Mouse (Mus musculus): Measurements from ENCODE around the gene Gm45234. TPM values are rescaled to one million over a fixed set of nuclear protein-coding genes. Genes with fewer than 3 reads are reported as not detected.

The Gm45234 gene
- polyA plus RNA-seq, 1 experiment from 2014 or later = not detected

- Histone ChIP-seq H3K27me3 (ENCODE audit: insufficient read depth, low read length) (no peaks in the 10 kb centered on the region), H3K36me3 (ENCODE audit: insufficient read depth, low read length) (peaks cover 8% of the 10 kb centered on the region; the same call in 1 of the 2 replicates), H3K4me2 (ENCODE audit: low read length) (peak within 1 kb of the TSS; percentile 28), H3K4me1 (replicated peaks; ENCODE audit: insufficient read depth, low read length) (0 out of 2 replicates have a peak, but pooled peaks cover 8% of the 10 kb centered on the region), H3K9ac (ENCODE audit: low read depth, low read length) (peak within 1 kb of the TSS; percentile 38; the same call in 1 of the 2 replicates), H3K27ac (peak within 1 kb of the TSS; percentile 68), H3K9me3 (replicated peaks; ENCODE audit: low read length) (no peaks in the 10 kb centered on the region), H3K4me3 (replicated peaks; ENCODE audit: low read depth, low read length) (peak within 1 kb of the TSS; percentile 15; the same call in 1 of the 2 replicates)
- TF ChIP-seq CTCF (IDR thresholded peaks at IDR 0.05; ENCODE audit: low read depth) = peak; percentile 17; the same call in 1 of the 2 replicates
- peak; percentile 86 for DNase-seq (ENCODE audit: low spot score)
- WGBS = 22% methylated on average over 15 of the region's 15 CpGs
- ATAC-seq (replicated peaks; ENCODE audit: low FRiP score, low read depth) = peak; percentile 77
These were observed 17.3 kb downstream of the Gm45234 start, which contains the start of gene Ptpn6 for GRCm38 (mm10) chr6:124738511-124739023. Gene Ptpn6, minus strand, starts transcription at chr6:124738714.

GRCm38 (mm10) chr6:124737040-124737439 lies 18.8 kb downstream of the Gm45234 start:
- Histone ChIP-seq H3K9me3 (replicated peaks; ENCODE audit: low read length) (no peaks in the 10 kb centered on the region), H3K9ac (ENCODE audit: low read depth, low read length) (no peak overlapping the region), H3K4me2 (ENCODE audit: low read length) (no peak overlapping the region), H3K27me3 (ENCODE audit: insufficient read depth, low read length) (no peaks in the 10 kb centered on the region), H3K27ac (no peak overlapping the region), H3K36me3 (ENCODE audit: insufficient read depth, low read length) (no peaks in the 10 kb centered on the region), H3K4me3 (replicated peaks; ENCODE audit: low read depth, low read length) (no peak overlapping the region), H3K4me1 (replicated peaks; ENCODE audit: insufficient read depth, low read length) (0 out of 2 replicates have a peak, but pooled peaks cover 12% of the 10 kb centered on the region)
- ATAC-seq (replicated peaks; ENCODE audit: low FRiP score, low read depth) (no peak), DNase-seq (ENCODE audit: low spot score) (no peak)
- TF ChIP-seq CTCF (IDR thresholded peaks at IDR 0.05; ENCODE audit: low read depth) = no peak
- WGBS = 88% methylated on average over 11 of the region's 11 CpGs

- no peaks in the 10 kb centered on the region for H3K9me3 ChIP-seq (replicated peaks; ENCODE audit: low read length)
- WGBS = 87% methylated on average over 3 of the region's 3 CpGs
- H3K9ac ChIP-seq (ENCODE audit: low read depth, low read length) = no peak overlapping the region
- H3K27me3 ChIP-seq (ENCODE audit: insufficient read depth, low read length) = no peaks in the 10 kb centered on the region
- ATAC-seq (replicated peaks; ENCODE audit: low FRiP score, low read depth) (no peak), DNase-seq (ENCODE audit: low spot score) (no peak)
- H3K4me2 ChIP-seq (ENCODE audit: low read length) = no peak overlapping the region
- no peaks in the 10 kb centered on the region for H3K36me3 ChIP-seq (ENCODE audit: insufficient read depth, low read length)
- no peak overlapping the region for H3K27ac ChIP-seq
- 0 out of 2 replicates have a peak, but pooled peaks cover 11% of the 10 kb centered on the region for H3K4me1 ChIP-seq (replicated peaks; ENCODE audit: insufficient read depth, low read length)
- no peak for TF ChIP-seq CTCF (IDR thresholded peaks at IDR 0.05; ENCODE audit: low read depth)
- no peak overlapping the region for H3K4me3 ChIP-seq (replicated peaks; ENCODE audit: low read depth, low read length)
These were observed 21.4 kb downstream of the Gm45234 start for GRCm38 (mm10) chr6:124734417-124734816.

GRCm38 (mm10) chr6:124732476-124733370 lies 23.1 kb downstream of the Gm45234 start:
- Histone ChIP-seq H3K36me3 (ENCODE audit: insufficient read depth, low read length) (no peaks in the 10 kb centered on the region), H3K4me1 (replicated peaks; ENCODE audit: insufficient read depth, low read length) (0 out of 2 replicates have a peak, but pooled peaks cover 3% of the 10 kb centered on the region), H3K27me3 (ENCODE audit: insufficient read depth, low read length) (no peaks in the 10 kb centered on the region), H3K4me3 (replicated peaks; ENCODE audit: low read depth, low read length) (no peak overlapping the region), H3K4me2 (ENCODE audit: low read length) (no peak overlapping the region), H3K9me3 (replicated peaks; ENCODE audit: low read length) (no peaks in the 10 kb centered on the region), H3K27ac (no peak overlapping the region), H3K9ac (ENCODE audit: low read depth, low read length) (no peak overlapping the region)
- ATAC-seq (replicated peaks; ENCODE audit: low FRiP score, low read depth) (peak; percentile 44), DNase-seq (ENCODE audit: low spot score) (peak; percentile 51)
- WGBS = 45% methylated on average over 19 of the region's 19 CpGs
- no peak for TF ChIP-seq CTCF (IDR thresholded peaks at IDR 0.05; ENCODE audit: low read depth)

- Histone ChIP-seq H3K36me3 (ENCODE audit: insufficient read depth, low read length) (no peaks in the 10 kb centered on the region), H3K4me1 (replicated peaks; ENCODE audit: insufficient read depth, low read length) (0 out of 2 replicates have a peak, but pooled peaks cover 3% of the 10 kb centered on the region), H3K4me3 (replicated peaks; ENCODE audit: low read depth, low read length) (no peak overlapping the region), H3K4me2 (ENCODE audit: low read length) (no peak overlapping the region), H3K9ac (ENCODE audit: low read depth, low read length) (no peak overlapping the region), H3K9me3 (replicated peaks; ENCODE audit: low read length) (no peaks in the 10 kb centered on the region), H3K27me3 (ENCODE audit: insufficient read depth, low read length) (no peaks in the 10 kb centered on the region), H3K27ac (no peak overlapping the region)
- no peak for TF ChIP-seq CTCF (IDR thresholded peaks at IDR 0.05; ENCODE audit: low read depth)
- DNase-seq (ENCODE audit: low spot score) (no peak), ATAC-seq (replicated peaks; ENCODE audit: low FRiP score, low read depth) (no peak)
- 90% methylated on average over 7 of the region's 7 CpGs for WGBS
These were observed 24.8 kb downstream of the Gm45234 start for GRCm38 (mm10) chr6:124731038-124731437.
